Mouse (Mus musculus): ENCODE measurements around the gene Scmh1. TPM values are rescaled to one million over a fixed set of nuclear protein-coding genes. Genes with fewer than 3 reads are reported as not detected.
A peak's percentile ranks its signal among the peaks of the same experiment; 100 is the strongest.

Scmh1 gene
- polyA plus RNA-seq, 1 experiment, result 22.7 TPM

DNA sequence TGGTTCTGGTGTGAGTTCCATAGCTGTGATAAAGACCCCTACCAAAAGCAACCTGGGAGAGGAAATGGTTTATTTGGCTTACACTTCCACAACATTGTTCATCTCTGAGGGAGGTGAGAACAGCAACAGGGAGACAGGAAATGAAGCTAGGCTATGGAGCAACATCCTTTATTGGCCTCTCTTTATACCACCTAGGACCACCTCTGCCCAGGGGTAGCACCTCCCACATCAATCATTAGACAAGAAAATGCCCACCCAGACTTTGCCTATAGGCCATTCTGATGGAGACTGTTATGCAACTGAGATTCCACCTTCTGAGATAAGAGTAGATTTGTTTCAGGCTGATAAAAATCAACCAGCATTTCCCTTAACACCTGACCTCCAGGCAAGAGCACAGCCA is 834 bp upstream of the Scmh1 start:
- H3K9me3 ChIP-seq, result no peaks in the 10 kb centered on the region
- no peak overlapping the region for H3K4me3 ChIP-seq (replicated peaks)
- peaks cover 19% of the 10 kb centered on the region for H3K27me3 ChIP-seq (replicated peaks)
- peaks cover 29% of the 10 kb centered on the region; the same call in 1 of the 2 replicates for H3K4me1 ChIP-seq
- no peaks in the 10 kb centered on the region for H3K36me3 ChIP-seq (replicated peaks; ENCODE audit: low read length)
- TF ChIP-seq FLI1 (IDR thresholded peaks at IDR 0.05; ENCODE audit: low read length) (no peak), GATA1 (IDR thresholded peaks at IDR 0.05; ENCODE audit: borderline replicate concordance, low read length) (no peak)

DNA sequence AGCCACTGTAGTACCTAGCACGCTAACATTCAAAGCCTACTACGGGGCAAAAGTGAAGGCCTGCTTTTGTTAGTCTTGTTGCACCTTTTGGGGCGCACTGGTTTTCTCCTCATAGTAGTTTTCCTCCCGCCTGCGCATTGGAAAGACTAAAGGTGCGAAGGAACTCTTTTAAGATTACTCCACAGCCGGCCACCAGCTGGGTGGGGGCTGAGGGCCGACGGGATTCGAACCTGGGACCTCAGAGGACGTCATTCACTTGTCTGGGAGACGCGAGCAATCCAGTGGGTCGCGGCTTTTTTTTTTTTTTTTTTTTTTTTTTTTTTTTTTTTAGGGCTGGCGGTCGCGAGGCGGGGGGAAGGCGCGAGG is 320 bp upstream of the Scmh1 start:
- Histone ChIP-seq H3K4me3 (replicated peaks) (peak overlapping the region; percentile 94), H3K9me3 (no peaks in the 10 kb centered on the region), H3K36me3 (replicated peaks; ENCODE audit: low read length) (no peaks in the 10 kb centered on the region), H3K4me1 (peaks cover 29% of the 10 kb centered on the region; the same call in 1 of the 2 replicates), H3K27me3 (replicated peaks) (peaks cover 19% of the 10 kb centered on the region)
- TF ChIP-seq GATA1 (IDR thresholded peaks at IDR 0.05; ENCODE audit: borderline replicate concordance, low read length), result no peak
- TF ChIP-seq FLI1 (IDR thresholded peaks at IDR 0.05; ENCODE audit: low read length), result no peak

- Histone ChIP-seq H3K27me3 (replicated peaks) (peaks cover 13% of the 10 kb centered on the region), H3K9me3 (no peaks in the 10 kb centered on the region), H3K36me3 (replicated peaks; ENCODE audit: low read length) (no peaks in the 10 kb centered on the region), H3K4me1 (peaks cover 29% of the 10 kb centered on the region; the same call in 1 of the 2 replicates), H3K4me3 (replicated peaks) (peak overlapping the region; percentile 94)
- TF ChIP-seq GATA1 (IDR thresholded peaks at IDR 0.05; ENCODE audit: borderline replicate concordance, low read length), result no peak
- TF ChIP-seq FLI1 (IDR thresholded peaks at IDR 0.05; ENCODE audit: low read length), result no peak
Observed at GRCm38 (mm10) chr4:120405806-120406638, 941 bp downstream of the Scmh1 start.

DNA sequence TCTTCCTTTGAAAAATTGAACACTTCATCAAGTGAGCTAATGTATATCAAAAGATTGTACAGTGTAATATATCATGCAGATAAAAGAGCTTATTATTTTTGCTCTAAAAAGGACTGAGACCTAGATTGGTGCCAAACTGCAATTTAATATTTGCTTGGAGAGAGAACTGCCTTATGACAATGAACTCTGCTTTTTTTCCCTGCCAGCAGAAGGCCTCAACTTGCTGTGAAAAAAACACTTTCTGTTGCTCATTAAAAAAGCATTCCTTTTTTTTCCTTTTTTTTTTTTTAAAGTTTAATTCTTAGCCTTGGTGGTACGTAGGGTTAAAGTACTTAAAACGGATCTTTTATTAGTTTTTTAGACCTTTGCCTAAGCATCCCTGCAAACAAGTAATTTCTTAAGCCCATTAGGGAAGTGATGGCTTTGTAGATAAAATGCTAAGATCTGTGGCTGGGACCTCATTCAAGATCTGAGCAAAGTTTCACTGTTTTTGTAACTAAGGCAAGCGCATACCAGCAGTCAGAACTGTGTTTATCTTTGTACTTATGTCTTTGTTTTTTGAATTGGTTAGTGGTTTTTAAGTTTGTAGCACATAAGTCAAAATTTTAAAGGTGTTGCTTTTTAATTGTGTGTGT is 1.7 kb downstream of the Scmh1 start:
- Histone ChIP-seq H3K4me1 (peaks cover 29% of the 10 kb centered on the region; the same call in 1 of the 2 replicates), H3K27me3 (replicated peaks) (peaks cover 8% of the 10 kb centered on the region), H3K9me3 (no peaks in the 10 kb centered on the region), H3K4me3 (replicated peaks) (peak overlapping the region; percentile 94), H3K36me3 (replicated peaks; ENCODE audit: low read length) (no peaks in the 10 kb centered on the region)
- TF ChIP-seq FLI1 (IDR thresholded peaks at IDR 0.05; ENCODE audit: low read length) (no peak), GATA1 (IDR thresholded peaks at IDR 0.05; ENCODE audit: borderline replicate concordance, low read length) (no peak)

- no peak for TF ChIP-seq GATA1 (IDR thresholded peaks at IDR 0.05; ENCODE audit: borderline replicate concordance, low read length)
- no peak for TF ChIP-seq FLI1 (IDR thresholded peaks at IDR 0.05; ENCODE audit: low read length)
- Histone ChIP-seq H3K9me3 (no peaks in the 10 kb centered on the region), H3K4me1 (peaks cover 26% of the 10 kb centered on the region), H3K36me3 (replicated peaks; ENCODE audit: low read length) (peaks cover 8% of the 10 kb centered on the region), H3K27me3 (replicated peaks) (no peaks in the 10 kb centered on the region), H3K4me3 (replicated peaks) (no peak overlapping the region)
Observed at GRCm38 (mm10) chr4:120418053-120418452, 13.0 kb downstream of the Scmh1 start.

DNA sequence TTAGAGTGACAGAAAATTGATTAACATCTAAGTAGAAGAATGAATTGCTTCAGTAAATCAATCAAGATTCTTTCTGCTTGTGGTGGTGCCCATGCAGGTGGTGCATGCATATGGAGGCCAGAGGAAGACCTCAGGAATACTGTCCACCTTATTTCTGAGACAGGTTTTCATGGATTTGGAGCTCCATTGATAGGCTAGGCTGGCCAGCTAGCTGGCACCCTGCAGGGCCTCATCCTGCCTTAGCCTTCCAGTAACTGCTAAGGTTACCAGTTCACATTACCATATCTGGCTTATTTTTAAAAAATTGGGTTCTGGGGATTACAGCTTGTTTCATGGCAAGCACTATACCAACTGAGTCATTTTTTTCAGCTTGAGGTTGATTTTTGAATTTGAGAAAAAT is 15.1 kb downstream of the Scmh1 start:
- no peaks in the 10 kb centered on the region for H3K9me3 ChIP-seq
- TF ChIP-seq FLI1 (IDR thresholded peaks at IDR 0.05; ENCODE audit: low read length) (no peak), GATA1 (IDR thresholded peaks at IDR 0.05; ENCODE audit: borderline replicate concordance, low read length) (no peak)
- peaks cover 20% of the 10 kb centered on the region for H3K4me1 ChIP-seq
- peaks cover 1% of the 10 kb centered on the region for H3K36me3 ChIP-seq (replicated peaks; ENCODE audit: low read length)
- H3K4me3 ChIP-seq (replicated peaks), result no peak overlapping the region
- no peaks in the 10 kb centered on the region for H3K27me3 ChIP-seq (replicated peaks)

GRCm38 (mm10) chr4:120420685-120421084 is 15.6 kb downstream of the Scmh1 start:
- TF ChIP-seq FLI1 (IDR thresholded peaks at IDR 0.05; ENCODE audit: low read length) (no peak), GATA1 (IDR thresholded peaks at IDR 0.05; ENCODE audit: borderline replicate concordance, low read length) (no peak)
- H3K9me3 ChIP-seq, result no peaks in the 10 kb centered on the region

GRCm38 (mm10) chr4:120430601-120431000 is 25.5 kb downstream of the Scmh1 start:
- H3K27me3 ChIP-seq (replicated peaks), result no peaks in the 10 kb centered on the region
- no peaks in the 10 kb centered on the region for H3K4me1 ChIP-seq
- no peaks in the 10 kb centered on the region for H3K36me3 ChIP-seq (replicated peaks; ENCODE audit: low read length)
- no peaks in the 10 kb centered on the region for H3K9me3 ChIP-seq
- TF ChIP-seq GATA1 (IDR thresholded peaks at IDR 0.05; ENCODE audit: borderline replicate concordance, low read length), result no peak
- no peak for TF ChIP-seq FLI1 (IDR thresholded peaks at IDR 0.05; ENCODE audit: low read length)
- no peak overlapping the region for H3K4me3 ChIP-seq (replicated peaks)

More at GRCm38 (mm10) chr4:120420685-120421084, 15.6 kb downstream of the Scmh1 start:
- peaks cover 20% of the 10 kb centered on the region for H3K4me1 ChIP-seq
- no peaks in the 10 kb centered on the region for H3K36me3 ChIP-seq (replicated peaks; ENCODE audit: low read length)
- no peaks in the 10 kb centered on the region for H3K27me3 ChIP-seq (replicated peaks)
- no peak overlapping the region for H3K4me3 ChIP-seq (replicated peaks)

GRCm38 (mm10) chr4:120432599-120433373 is 27.7 kb downstream of the Scmh1 start:
- Histone ChIP-seq H3K36me3 (replicated peaks; ENCODE audit: low read length) (no peaks in the 10 kb centered on the region), H3K9me3 (no peaks in the 10 kb centered on the region), H3K27me3 (replicated peaks) (no peaks in the 10 kb centered on the region), H3K4me3 (replicated peaks) (no peak overlapping the region), H3K4me1 (peaks cover 3% of the 10 kb centered on the region; the same call in 1 of the 2 replicates)
- TF ChIP-seq FLI1 (IDR thresholded peaks at IDR 0.05; ENCODE audit: low read length) (no peak), GATA1 (IDR thresholded peaks at IDR 0.05; ENCODE audit: borderline replicate concordance, low read length) (no peak)

All from megakaryocyte, embryonic 14.5 days (primary cell).